Mouse (Mus musculus): ENCODE measurements around the gene Iscu. TPM values are rescaled to one million over a fixed set of nuclear protein-coding genes. Genes with fewer than 3 reads are reported as not detected.
"Not testable (repeated sequence)": the region's sequence is repeated elsewhere in the genome, so short reads cannot be mapped to it uniquely, and the experiment has no call there.

Gene Iscu
- polyA plus RNA-seq, 1 experiment from 2014 or later, result 77.8 TPM

- 1% methylated on average over 33 of the region's 38 CpGs for WGBS
- Histone ChIP-seq H3K27me3 (ENCODE audit: control insufficient read depth, insufficient read depth, low read depth, low read length) (no peaks in the 10 kb centered on the region), H3K4me2 (ENCODE audit: low read length) (peak overlapping the region; percentile 68), H3K27ac (ENCODE audit: low read length) (peak overlapping the region; percentile 98), H3K4me1 (ENCODE audit: control insufficient read depth, insufficient read depth, low read length) (peaks cover 23% of the 10 kb centered on the region), H3K4me3 (ENCODE audit: low read depth, low read length) (peak overlapping the region; percentile 99), H3K36me3 (ENCODE audit: control insufficient read depth, insufficient read depth, low read length) (peaks cover 19% of the 10 kb centered on the region), H3K9ac (ENCODE audit: low read depth, low read length) (peak overlapping the region; percentile 95), H3K9me3 (replicated peaks; ENCODE audit: control insufficient read depth, low read length, poor library complexity, severe bottlenecking) (no peaks in the 10 kb centered on the region)
- ATAC-seq, result peak; percentile 36
Measured at GRCm38 (mm10) chr5:113772905-113773519, 464 bp downstream of the Iscu start.

GRCm38 (mm10) chr5:113773664-113774063 is 1.1 kb downstream of the Iscu start:
- H3K36me3 ChIP-seq (ENCODE audit: control insufficient read depth, insufficient read depth, low read length), result peaks cover 19% of the 10 kb centered on the region
- no peak for ATAC-seq
- H3K4me1 ChIP-seq (ENCODE audit: control insufficient read depth, insufficient read depth, low read length), result peaks cover 23% of the 10 kb centered on the region
- H3K4me2 ChIP-seq (ENCODE audit: low read length), result peak overlapping the region; percentile 68
- H3K9ac ChIP-seq (ENCODE audit: low read depth, low read length), result no peak overlapping the region
- no peaks in the 10 kb centered on the region for H3K9me3 ChIP-seq (replicated peaks; ENCODE audit: control insufficient read depth, low read length, poor library complexity, severe bottlenecking)
- H3K27ac ChIP-seq (ENCODE audit: low read length), result no peak overlapping the region
- H3K4me3 ChIP-seq (ENCODE audit: low read depth, low read length), result peak overlapping the region; percentile 99
- under 1% methylated on average over 7 of the region's 7 CpGs for WGBS
- H3K27me3 ChIP-seq (ENCODE audit: control insufficient read depth, insufficient read depth, low read depth, low read length), result no peaks in the 10 kb centered on the region

- no peaks in the 10 kb centered on the region for H3K9me3 ChIP-seq (replicated peaks; ENCODE audit: control insufficient read depth, low read length, poor library complexity, severe bottlenecking)
- peaks cover 7% of the 10 kb centered on the region for H3K4me1 ChIP-seq (ENCODE audit: control insufficient read depth, insufficient read depth, low read length)
- H3K4me2 ChIP-seq (ENCODE audit: low read length), result no peak overlapping the region
- no peaks in the 10 kb centered on the region for H3K27me3 ChIP-seq (ENCODE audit: control insufficient read depth, insufficient read depth, low read depth, low read length)
- no peak overlapping the region for H3K9ac ChIP-seq (ENCODE audit: low read depth, low read length)
- peaks cover 19% of the 10 kb centered on the region for H3K36me3 ChIP-seq (ENCODE audit: control insufficient read depth, insufficient read depth, low read length)
- H3K27ac ChIP-seq (ENCODE audit: low read length), result no peak overlapping the region
- no peak overlapping the region for H3K4me3 ChIP-seq (ENCODE audit: low read depth, low read length)
- ATAC-seq, result no peak
- 94% methylated on average over 10 of the region's 10 CpGs for WGBS
Measured at GRCm38 (mm10) chr5:113775585-113775984, 3.0 kb downstream of the Iscu start.

- peaks cover 6% of the 10 kb centered on the region for H3K4me1 ChIP-seq (ENCODE audit: control insufficient read depth, insufficient read depth, low read length)
- no peaks in the 10 kb centered on the region for H3K27me3 ChIP-seq (ENCODE audit: control insufficient read depth, insufficient read depth, low read depth, low read length)
- no peak overlapping the region for H3K4me2 ChIP-seq (ENCODE audit: low read length)
- no peaks in the 10 kb centered on the region for H3K9me3 ChIP-seq (replicated peaks; ENCODE audit: control insufficient read depth, low read length, poor library complexity, severe bottlenecking)
- no peak overlapping the region for H3K4me3 ChIP-seq (ENCODE audit: low read depth, low read length)
- ATAC-seq, result no peak
- H3K36me3 ChIP-seq (ENCODE audit: control insufficient read depth, insufficient read depth, low read length), result peaks cover 19% of the 10 kb centered on the region
- WGBS, result 90% methylated on average over 15 of the region's 15 CpGs
- no peak overlapping the region for H3K27ac ChIP-seq (ENCODE audit: low read length)
- H3K9ac ChIP-seq (ENCODE audit: low read depth, low read length), result no peak overlapping the region
Measured at GRCm38 (mm10) chr5:113776128-113776895, 3.8 kb downstream of the Iscu start.

- ATAC-seq, result no peak
- peaks cover 19% of the 10 kb centered on the region for H3K36me3 ChIP-seq (ENCODE audit: control insufficient read depth, insufficient read depth, low read length)
- H3K9me3 ChIP-seq (replicated peaks; ENCODE audit: control insufficient read depth, low read length, poor library complexity, severe bottlenecking), result no peaks in the 10 kb centered on the region
- no peaks in the 10 kb centered on the region for H3K27me3 ChIP-seq (ENCODE audit: control insufficient read depth, insufficient read depth, low read depth, low read length)
- no peak overlapping the region for H3K4me3 ChIP-seq (ENCODE audit: low read depth, low read length)
- 91% methylated on average over 8 of the region's 8 CpGs for WGBS
- no peak overlapping the region for H3K9ac ChIP-seq (ENCODE audit: low read depth, low read length)
- H3K27ac ChIP-seq (ENCODE audit: low read length), result no peak overlapping the region
- peaks cover 6% of the 10 kb centered on the region for H3K4me1 ChIP-seq (ENCODE audit: control insufficient read depth, insufficient read depth, low read length)
- H3K4me2 ChIP-seq (ENCODE audit: low read length), result no peak overlapping the region
Measured at GRCm38 (mm10) chr5:113776896-113777226, 4.3 kb downstream of the Iscu start.

- H3K4me3 ChIP-seq (ENCODE audit: low read depth, low read length); ATAC-seq; H3K9me3 ChIP-seq (replicated peaks; ENCODE audit: control insufficient read depth, low read length, poor library complexity, severe bottlenecking); H3K4me1 ChIP-seq (ENCODE audit: control insufficient read depth, insufficient read depth, low read length); H3K27ac ChIP-seq (ENCODE audit: low read length); H3K27me3 ChIP-seq (ENCODE audit: control insufficient read depth, insufficient read depth, low read depth, low read length); H3K9ac ChIP-seq (ENCODE audit: low read depth, low read length); H3K4me2 ChIP-seq (ENCODE audit: low read length): not testable (repeated sequence)
- 95% methylated on average over 8 of the region's 8 CpGs for WGBS
- peaks cover 19% of the 10 kb centered on the region for H3K36me3 ChIP-seq (ENCODE audit: control insufficient read depth, insufficient read depth, low read length)
Measured at GRCm38 (mm10) chr5:113777728-113778127, 5.2 kb downstream of the Iscu start.

- no peak overlapping the region for H3K27ac ChIP-seq (ENCODE audit: low read length)
- no peaks in the 10 kb centered on the region for H3K9me3 ChIP-seq (replicated peaks; ENCODE audit: control insufficient read depth, low read length, poor library complexity, severe bottlenecking)
- no peak for ATAC-seq
- H3K4me2 ChIP-seq (ENCODE audit: low read length), result no peak overlapping the region
- peaks cover 19% of the 10 kb centered on the region for H3K36me3 ChIP-seq (ENCODE audit: control insufficient read depth, insufficient read depth, low read length)
- no peak overlapping the region for H3K9ac ChIP-seq (ENCODE audit: low read depth, low read length)
- H3K27me3 ChIP-seq (ENCODE audit: control insufficient read depth, insufficient read depth, low read depth, low read length), result peaks cover 6% of the 10 kb centered on the region; the same call in 1 of the 2 replicates
- WGBS, result 80% methylated on average over 5 of the region's 5 CpGs
- H3K4me1 ChIP-seq (ENCODE audit: control insufficient read depth, insufficient read depth, low read length), result no peaks in the 10 kb centered on the region
- H3K4me3 ChIP-seq (ENCODE audit: low read depth, low read length), result no peak overlapping the region
Measured at GRCm38 (mm10) chr5:113779569-113779968, 7.0 kb downstream of the Iscu start.

- WGBS, result 94% methylated on average over 3 of the region's 3 CpGs
- Histone ChIP-seq H3K4me2 (ENCODE audit: low read length) (no peak overlapping the region), H3K9me3 (replicated peaks; ENCODE audit: control insufficient read depth, low read length, poor library complexity, severe bottlenecking) (no peaks in the 10 kb centered on the region), H3K36me3 (ENCODE audit: control insufficient read depth, insufficient read depth, low read length) (peaks cover 17% of the 10 kb centered on the region), H3K9ac (ENCODE audit: low read depth, low read length) (no peak overlapping the region), H3K27me3 (ENCODE audit: control insufficient read depth, insufficient read depth, low read depth, low read length) (peaks cover 9% of the 10 kb centered on the region; the same call in 1 of the 2 replicates), H3K4me3 (ENCODE audit: low read depth, low read length) (no peak overlapping the region), H3K4me1 (ENCODE audit: control insufficient read depth, insufficient read depth, low read length) (no peaks in the 10 kb centered on the region), H3K27ac (ENCODE audit: low read length) (no peak overlapping the region)
- ATAC-seq, result peak; percentile 65
Measured at GRCm38 (mm10) chr5:113780082-113780752, 7.7 kb downstream of the Iscu start.

- peaks cover 9% of the 10 kb centered on the region; the same call in 1 of the 2 replicates for H3K27me3 ChIP-seq (ENCODE audit: control insufficient read depth, insufficient read depth, low read depth, low read length)
- 92% methylated on average over 5 of the region's 5 CpGs for WGBS
- no peak for ATAC-seq
Measured at GRCm38 (mm10) chr5:113780763-113781162, 8.2 kb downstream of the Iscu start.

More at GRCm38 (mm10) chr5:113780763-113781162, 8.2 kb downstream of the Iscu start:
- Histone ChIP-seq H3K4me2 (ENCODE audit: low read length) (no peak overlapping the region), H3K36me3 (ENCODE audit: control insufficient read depth, insufficient read depth, low read length) (peaks cover 12% of the 10 kb centered on the region), H3K4me1 (ENCODE audit: control insufficient read depth, insufficient read depth, low read length) (no peaks in the 10 kb centered on the region), H3K9ac (ENCODE audit: low read depth, low read length) (no peak overlapping the region), H3K9me3 (replicated peaks; ENCODE audit: control insufficient read depth, low read length, poor library complexity, severe bottlenecking) (no peaks in the 10 kb centered on the region), H3K27ac (ENCODE audit: low read length) (no peak overlapping the region), H3K4me3 (ENCODE audit: low read depth, low read length) (no peak overlapping the region)
